Mouse (Mus musculus) left cerebral cortex, postnatal 36 days (tissue): ENCODE data around the gene Ripply3. TPM values are rescaled to one million over a fixed set of nuclear protein-coding genes. Genes with fewer than 3 reads are reported as not detected.
A peak's percentile ranks its signal among the peaks of the same experiment; 100 is the strongest.

Experiments used
- DNase-seq, 2 experiments: peaks; one replicate each; pipeline ENCODE4 v3.0.0; 2021 to 2022; ENCODE audit warnings: low spot score in 2 of 2, mixed read lengths in 1 of 2
- intact Hi-C: fragments of 180-260 bp; cut with DNase I; formaldehyde crosslinking; loops from one replicate; pipeline ENCODE4 v1.15.1; 2025
- total RNA-seq, 2 experiments: library from RNA; stranded (reverse); gene quantifications; 2 replicates each; pipeline ENCODE4 v1.2.3; 2021

Gene Ripply3
- total RNA-seq: under 1 TPM in 1 of 2 experiments, not detected in 1; 0.25 TPM

- intact Hi-C loops: no loop called here
- no peak for DNase-seq
Observed at GRCm38 (mm10) chr16:94327781-94328711, at the start of gene Ripply3. Ripply3 (plus strand) TSS chr16:94328420.

- intact Hi-C loops: no loop called here
- no peak for DNase-seq
Observed at GRCm38 (mm10) chr16:94283972-94284371, 44.2 kb upstream of the Ripply3 start.

GRCm38 (mm10) chr16:94287826-94288225 lies 40.4 kb upstream of the Ripply3 start:
- no peak for DNase-seq
- intact Hi-C loops: no loop called here

- peak; percentile 84 for DNase-seq
- intact Hi-C loops: loop anchor here (1.0 kb wide), 1 partner anchor 24 kb away; the partner anchor contains the start of gene Hlcs
Observed at GRCm38 (mm10) chr16:94289138-94290072, 38.8 kb upstream of the Ripply3 start.

- DNase-seq: peak; percentile 69 to 77
- intact Hi-C loops: loop anchor here (1.0 kb wide), 1 partner anchor 23 kb away; the partner anchor contains the start of gene Hlcs
Observed at GRCm38 (mm10) chr16:94290073-94290999, 37.9 kb upstream of the Ripply3 start.

GRCm38 (mm10) chr16:94291141-94291540 lies 37.1 kb upstream of the Ripply3 start:
- no peak for DNase-seq
- intact Hi-C loops: no loop called here

- DNase-seq: no peak
- intact Hi-C loops: no loop called here
Observed at GRCm38 (mm10) chr16:94298081-94298480, 30.1 kb upstream of the Ripply3 start.

GRCm38 (mm10) chr16:94299210-94299609 lies 29.0 kb upstream of the Ripply3 start:
- intact Hi-C loops: no loop called here
- DNase-seq: no peak

- no peak for DNase-seq
- intact Hi-C loops: no loop called here
Observed at GRCm38 (mm10) chr16:94301194-94301593, 27.0 kb upstream of the Ripply3 start.

GRCm38 (mm10) chr16:94301696-94302095 lies 26.5 kb upstream of the Ripply3 start:
- intact Hi-C loops: no loop called here

GRCm38 (mm10) chr16:94302274-94303202 lies 25.7 kb upstream of the Ripply3 start:
- intact Hi-C loops: no loop called here
- peak; percentile 60 to 74 for DNase-seq

More at GRCm38 (mm10) chr16:94301696-94302095, 26.5 kb upstream of the Ripply3 start:
- DNase-seq: no peak

- DNase-seq: no peak
- intact Hi-C loops: no loop called here
Observed at GRCm38 (mm10) chr16:94303203-94303535, 25.1 kb upstream of the Ripply3 start.

GRCm38 (mm10) chr16:94307526-94307925 lies 20.7 kb upstream of the Ripply3 start:
- no peak for DNase-seq
- intact Hi-C loops: no loop called here

GRCm38 (mm10) chr16:94307942-94308341 lies 20.3 kb upstream of the Ripply3 start:
- DNase-seq: no peak
- intact Hi-C loops: no loop called here

- intact Hi-C loops: no loop called here
- no peak for DNase-seq
Observed at GRCm38 (mm10) chr16:94309025-94309424, 19.2 kb upstream of the Ripply3 start.

GRCm38 (mm10) chr16:94311416-94311815 lies 16.8 kb upstream of the Ripply3 start:
- no peak for DNase-seq
- intact Hi-C loops: no loop called here

- no peak for DNase-seq
- intact Hi-C loops: loop anchor here (2.0 kb wide), 1 partner anchor 51 kb away; no protein-coding TSS in a partner anchor
Observed at GRCm38 (mm10) chr16:94311931-94312330, 16.3 kb upstream of the Ripply3 start.

- intact Hi-C loops: loop anchor here (1.0 to 2.0 kb wide), 4 partner anchors 22 to 58 kb away; partner anchors contain the start of gene Ttc3
- DNase-seq: peak; percentile 86 to 87
Observed at GRCm38 (mm10) chr16:94312663-94313228, 15.5 kb upstream of the Ripply3 start.
